Mouse (Mus musculus): ENCODE measurements around the gene Dpp10. TPM values are rescaled to one million over a fixed set of nuclear protein-coding genes. Genes with fewer than 3 reads are reported as not detected.

Gene Dpp10
- polyA plus RNA-seq, 1 experiment from 2014 or later: 0.45 TPM

DNA sequence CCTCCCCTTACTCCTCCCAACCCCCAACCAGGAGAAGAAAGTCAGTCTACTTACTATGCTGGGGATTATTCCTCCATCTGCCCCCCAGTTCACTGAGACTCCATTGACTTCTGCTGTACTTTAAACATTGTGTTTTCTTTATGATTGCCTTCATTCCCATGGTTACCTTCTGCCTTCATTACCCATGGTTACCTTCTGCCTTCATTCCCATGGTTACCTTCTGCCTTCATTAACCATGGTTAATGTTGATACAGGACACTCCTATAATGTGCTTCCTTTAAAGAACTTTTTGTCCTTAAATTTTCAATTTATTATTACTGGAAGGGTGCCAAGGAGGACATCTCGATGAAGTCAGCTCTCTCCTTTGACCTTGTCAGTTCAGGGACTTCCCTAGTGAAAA is 158.1 kb downstream of the Dpp10 start:
- H3K4me3 ChIP-seq (replicated peaks): no peak overlapping the region
- H3K9ac ChIP-seq: no peak overlapping the region
- H3K27ac ChIP-seq: no peak overlapping the region
- H3K36me3 ChIP-seq: no peaks in the 10 kb centered on the region
- H3K4me1 ChIP-seq: 0 out of 2 replicates have a peak, but pooled peaks cover 3% of the 10 kb centered on the region
- no peak overlapping the region for H3K4me2 ChIP-seq
- H3K27me3 ChIP-seq: no peaks in the 10 kb centered on the region
- H3K9me3 ChIP-seq (replicated peaks): no peaks in the 10 kb centered on the region
- ATAC-seq (replicated peaks; ENCODE audit: low FRiP score): peak; percentile 67
- 14% methylated on average over 1 of the region's 1 CpGs for WGBS

DNA sequence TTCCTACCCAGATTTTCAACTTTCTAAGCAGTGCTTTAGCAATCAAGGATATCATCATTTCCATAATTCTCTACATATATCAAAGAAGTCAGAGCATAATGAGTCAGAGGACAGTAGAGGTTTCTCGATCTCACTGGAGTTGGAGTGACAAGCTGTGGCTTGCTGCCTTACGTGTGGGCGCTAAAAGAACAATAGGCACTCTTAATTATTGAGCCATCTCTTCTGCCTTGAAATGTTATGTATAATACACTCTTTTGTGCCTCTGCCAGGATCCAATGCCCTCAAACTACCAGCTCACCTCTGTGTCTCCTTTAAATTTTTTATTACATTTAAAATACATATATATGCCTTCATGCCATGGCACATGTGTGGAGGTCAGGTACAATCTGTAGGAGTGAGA is 198.5 kb downstream of the Dpp10 start:
- H3K9ac ChIP-seq: no peak overlapping the region
- no peaks in the 10 kb centered on the region for H3K4me1 ChIP-seq
- H3K4me3 ChIP-seq (replicated peaks): no peak overlapping the region
- no peak for ATAC-seq (replicated peaks; ENCODE audit: low FRiP score)
- 90% methylated on average over 3 of the region's 3 CpGs for WGBS
- no peak overlapping the region for H3K27ac ChIP-seq
- H3K36me3 ChIP-seq: no peaks in the 10 kb centered on the region
- H3K9me3 ChIP-seq (replicated peaks): no peaks in the 10 kb centered on the region
- H3K27me3 ChIP-seq: no peaks in the 10 kb centered on the region
- no peak overlapping the region for H3K4me2 ChIP-seq

GRCm38 (mm10) chr1:123801206-123801605 is 244.2 kb downstream of the Dpp10 start:
- H3K9me3 ChIP-seq (replicated peaks): no peaks in the 10 kb centered on the region
- no peaks in the 10 kb centered on the region for H3K27me3 ChIP-seq
- H3K4me2 ChIP-seq: no peak overlapping the region
- H3K9ac ChIP-seq: no peak overlapping the region
- WGBS: 17% methylated on average over 1 of the region's 1 CpGs
- H3K4me3 ChIP-seq (replicated peaks): no peak overlapping the region
- H3K4me1 ChIP-seq: no peaks in the 10 kb centered on the region
- ATAC-seq (replicated peaks; ENCODE audit: low FRiP score): no peak
- no peak overlapping the region for H3K27ac ChIP-seq
- no peaks in the 10 kb centered on the region for H3K36me3 ChIP-seq

GRCm38 (mm10) chr1:123765511-123765910 is 279.8 kb downstream of the Dpp10 start:
- Histone ChIP-seq H3K27me3 (no peaks in the 10 kb centered on the region), H3K27ac (no peak overlapping the region), H3K9me3 (replicated peaks) (no peaks in the 10 kb centered on the region), H3K4me1 (no peaks in the 10 kb centered on the region), H3K4me3 (replicated peaks) (no peak overlapping the region), H3K4me2 (no peak overlapping the region), H3K36me3 (no peaks in the 10 kb centered on the region), H3K9ac (no peak overlapping the region)
- no peak for ATAC-seq (replicated peaks; ENCODE audit: low FRiP score)
- WGBS: 90% methylated on average over 2 of the region's 2 CpGs

- WGBS: 58% methylated on average over 3 of the region's 3 CpGs
- ATAC-seq (replicated peaks; ENCODE audit: low FRiP score): peak; percentile 78; the same call in 1 of the 2 replicates
- Histone ChIP-seq H3K4me2 (no peak overlapping the region), H3K36me3 (no peaks in the 10 kb centered on the region), H3K27me3 (no peaks in the 10 kb centered on the region), H3K27ac (no peak overlapping the region), H3K4me1 (no peaks in the 10 kb centered on the region), H3K4me3 (replicated peaks) (no peak overlapping the region), H3K9ac (no peak overlapping the region), H3K9me3 (replicated peaks) (no peaks in the 10 kb centered on the region)
Measured at GRCm38 (mm10) chr1:123762272-123762671, 283.1 kb downstream of the Dpp10 start.

DNA sequence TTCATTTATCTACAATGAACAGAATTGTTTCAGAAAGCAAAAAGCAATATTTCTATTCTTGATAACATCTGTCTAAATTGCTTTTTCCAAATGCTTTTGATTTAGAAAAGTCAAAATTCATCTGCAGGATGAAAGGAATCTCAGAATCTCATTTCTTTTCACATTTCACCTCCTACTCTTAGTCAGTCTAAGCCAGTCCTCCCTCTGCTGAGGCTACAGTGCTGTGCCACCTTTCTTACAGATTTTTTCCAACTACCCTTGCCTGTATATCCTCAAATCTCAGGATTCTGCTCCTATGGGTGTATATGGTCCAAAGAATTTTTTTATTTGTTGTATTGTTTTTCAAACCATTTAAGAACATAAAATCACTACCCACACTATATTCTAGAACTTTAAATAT is 289.3 kb downstream of the Dpp10 start:
- Histone ChIP-seq H3K9ac (no peak overlapping the region), H3K4me3 (replicated peaks) (no peak overlapping the region)
- no peak for ATAC-seq (replicated peaks; ENCODE audit: low FRiP score)

GRCm38 (mm10) chr1:123707292-123707691 is 338.1 kb downstream of the Dpp10 start:
- ATAC-seq (replicated peaks; ENCODE audit: low FRiP score): no peak
- no peaks in the 10 kb centered on the region for H3K9me3 ChIP-seq (replicated peaks)
- H3K4me1 ChIP-seq: no peaks in the 10 kb centered on the region
- 82% methylated on average over 3 of the region's 3 CpGs for WGBS
- H3K27ac ChIP-seq: no peak overlapping the region
- no peaks in the 10 kb centered on the region for H3K27me3 ChIP-seq
- no peak overlapping the region for H3K9ac ChIP-seq
- no peaks in the 10 kb centered on the region for H3K36me3 ChIP-seq
- H3K4me2 ChIP-seq: no peak overlapping the region
- H3K4me3 ChIP-seq (replicated peaks): no peak overlapping the region

More for the DNA sequence above, 289.3 kb downstream of the Dpp10 start:
- H3K27ac ChIP-seq: no peak overlapping the region
- H3K27me3 ChIP-seq: no peaks in the 10 kb centered on the region
- H3K4me1 ChIP-seq: no peaks in the 10 kb centered on the region
- no peak overlapping the region for H3K4me2 ChIP-seq
- no peaks in the 10 kb centered on the region for H3K9me3 ChIP-seq (replicated peaks)
- H3K36me3 ChIP-seq: no peaks in the 10 kb centered on the region

DNA sequence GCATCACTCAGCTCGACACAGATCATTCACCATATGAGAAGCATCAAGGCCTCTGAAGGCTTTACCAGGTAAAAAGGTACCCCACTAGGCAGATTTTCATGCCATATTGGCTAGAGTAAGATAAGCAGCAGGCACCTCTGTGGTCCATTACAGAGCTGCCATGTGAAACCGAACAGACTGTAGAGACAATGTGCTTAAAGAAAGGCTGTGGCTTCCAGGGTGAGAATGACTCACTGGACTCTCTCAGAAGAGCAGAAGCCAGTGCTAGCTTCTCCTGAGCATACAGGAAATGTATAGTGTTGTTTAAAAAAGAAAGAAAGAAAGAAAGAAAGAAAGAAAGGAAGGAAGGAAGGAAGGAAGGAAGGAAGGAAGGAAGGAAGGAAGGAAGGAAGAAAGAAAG is 386.9 kb downstream of the Dpp10 start:
- Histone ChIP-seq H3K4me1 (0 out of 2 replicates have a peak, but pooled peaks cover 7% of the 10 kb centered on the region), H3K27me3 (no peaks in the 10 kb centered on the region), H3K9me3 (replicated peaks) (no peaks in the 10 kb centered on the region), H3K4me3 (replicated peaks) (no peak overlapping the region), H3K36me3 (no peaks in the 10 kb centered on the region), H3K9ac (no peak overlapping the region), H3K27ac (no peak overlapping the region), H3K4me2 (no peak overlapping the region)
- 86% methylated on average over 2 of the region's 2 CpGs for WGBS
- ATAC-seq (replicated peaks; ENCODE audit: low FRiP score): no peak

GRCm38 (mm10) chr1:123656607-123657006 is 388.8 kb downstream of the Dpp10 start:
- Histone ChIP-seq H3K27me3 (no peaks in the 10 kb centered on the region), H3K4me2 (no peak overlapping the region), H3K9me3 (replicated peaks) (no peaks in the 10 kb centered on the region), H3K9ac (no peak overlapping the region), H3K27ac (peak overlapping the region; percentile 32; the same call in 1 of the 2 replicates), H3K4me1 (0 out of 2 replicates have a peak, but pooled peaks cover 7% of the 10 kb centered on the region), H3K4me3 (replicated peaks) (no peak overlapping the region), H3K36me3 (no peaks in the 10 kb centered on the region)
- 9% methylated on average over 3 of the region's 3 CpGs for WGBS
- peak; percentile 74 for ATAC-seq (replicated peaks; ENCODE audit: low FRiP score)

- peak; percentile 60; the same call in 1 of the 2 replicates for ATAC-seq (replicated peaks; ENCODE audit: low FRiP score)
- WGBS: 61% methylated on average over 1 of the region's 1 CpGs
- no peak overlapping the region for H3K27ac ChIP-seq
- H3K9ac ChIP-seq: no peak overlapping the region
- no peak overlapping the region for H3K4me2 ChIP-seq
- H3K4me3 ChIP-seq (replicated peaks): no peak overlapping the region
- H3K36me3 ChIP-seq: no peaks in the 10 kb centered on the region
- no peaks in the 10 kb centered on the region for H3K27me3 ChIP-seq
- H3K4me1 ChIP-seq: no peaks in the 10 kb centered on the region
- H3K9me3 ChIP-seq (replicated peaks): no peaks in the 10 kb centered on the region
Measured at GRCm38 (mm10) chr1:123637897-123638296, 407.5 kb downstream of the Dpp10 start.

DNA sequence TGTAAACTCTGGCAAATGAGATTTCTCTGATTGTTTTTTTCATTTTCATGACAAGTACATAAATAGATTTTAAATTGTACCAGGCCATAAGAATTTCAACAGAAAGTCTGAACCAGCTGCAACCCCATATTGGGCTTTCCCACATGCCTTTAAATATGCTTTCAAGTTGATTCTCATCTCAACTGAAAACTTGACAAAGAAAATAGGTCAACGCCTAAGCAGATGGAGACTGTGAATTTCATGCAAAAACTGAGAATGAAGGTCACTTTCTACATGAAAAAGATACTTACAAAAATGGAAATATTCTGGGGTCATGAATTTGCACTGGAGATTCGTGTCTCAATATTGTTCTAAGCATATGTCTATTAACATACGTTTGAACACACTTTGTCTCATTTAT is 417.1 kb downstream of the Dpp10 start:
- Histone ChIP-seq H3K27ac (no peak overlapping the region), H3K4me1 (no peaks in the 10 kb centered on the region), H3K36me3 (no peaks in the 10 kb centered on the region), H3K9ac (no peak overlapping the region), H3K9me3 (replicated peaks) (no peaks in the 10 kb centered on the region), H3K27me3 (no peaks in the 10 kb centered on the region), H3K4me3 (replicated peaks) (no peak overlapping the region), H3K4me2 (no peak overlapping the region)
- no peak for ATAC-seq (replicated peaks; ENCODE audit: low FRiP score)
- WGBS: 89% methylated on average over 3 of the region's 3 CpGs

DNA sequence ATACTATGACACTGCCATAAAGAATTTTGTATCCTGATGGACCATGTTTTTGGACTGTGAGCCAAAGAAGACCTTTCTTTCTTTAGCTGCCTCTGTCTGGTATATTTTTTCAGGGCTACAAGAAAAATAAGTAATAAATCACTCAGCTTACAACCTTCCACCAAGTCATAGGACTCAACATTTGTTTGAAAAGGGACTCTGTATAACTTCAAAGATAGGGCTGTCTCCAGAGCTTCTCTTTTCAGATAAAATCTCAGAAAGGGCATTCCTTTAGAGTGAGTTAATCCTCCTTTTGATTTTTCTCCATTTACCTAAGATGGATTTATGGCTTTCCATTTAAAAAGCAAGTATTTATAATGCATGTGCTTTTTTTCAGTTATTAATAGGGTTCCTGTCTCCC is 460.5 kb downstream of the Dpp10 start:
- Histone ChIP-seq H3K27me3 (no peaks in the 10 kb centered on the region), H3K27ac (no peak overlapping the region)
- 0 out of 2 replicates have a peak, but pooled peaks have one; percentile 56 for ATAC-seq (replicated peaks; ENCODE audit: low FRiP score)

DNA sequence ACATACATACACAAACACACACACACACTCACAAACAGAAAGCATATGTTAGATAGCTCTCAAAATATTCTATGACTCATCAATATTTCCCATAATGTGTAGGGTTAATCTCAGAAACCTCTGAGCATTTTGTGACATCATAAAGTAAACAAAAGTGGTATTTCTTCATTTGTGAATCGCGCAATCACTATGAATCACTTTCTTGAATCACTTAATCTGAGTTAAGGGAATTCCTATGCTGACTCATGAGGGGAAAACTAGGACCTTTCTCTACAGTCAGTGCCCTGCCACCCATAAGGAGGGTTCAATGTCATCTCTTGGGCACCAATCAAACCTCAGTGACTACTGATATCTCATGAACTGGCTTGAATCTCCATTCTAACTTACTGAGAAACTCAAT is 465.2 kb downstream of the Dpp10 start:
- Histone ChIP-seq H3K4me1 (no peaks in the 10 kb centered on the region), H3K27me3 (no peaks in the 10 kb centered on the region), H3K9me3 (replicated peaks) (no peaks in the 10 kb centered on the region), H3K4me3 (replicated peaks) (no peak overlapping the region), H3K27ac (no peak overlapping the region), H3K4me2 (no peak overlapping the region), H3K36me3 (no peaks in the 10 kb centered on the region), H3K9ac (no peak overlapping the region)
- WGBS: 89% methylated on average over 2 of the region's 2 CpGs
- no peak for ATAC-seq (replicated peaks; ENCODE audit: low FRiP score)

More for the DNA sequence above, 460.5 kb downstream of the Dpp10 start:
- Histone ChIP-seq H3K4me2 (no peak overlapping the region), H3K9ac (no peak overlapping the region), H3K4me3 (replicated peaks) (no peak overlapping the region), H3K9me3 (replicated peaks) (no peaks in the 10 kb centered on the region), H3K36me3 (no peaks in the 10 kb centered on the region), H3K4me1 (no peaks in the 10 kb centered on the region)
